Mouse (Mus musculus) lung, postnatal 0 days (tissue): Measurements from ENCODE around the gene P2ry6.

Experiments used
- CTCF ChIP-seq: IDR thresholded peaks from 2 replicates; pipeline ENCODE4 v1.5.1; 2016; ENCODE audit warnings: antibody characterized with exemption, mild to moderate bottlenecking
- EP300 ChIP-seq: IDR thresholded peaks from 2 replicates; pipeline ENCODE4 v1.6.1; 2016; ENCODE audit warnings: antibody characterized with exemption, mild to moderate bottlenecking, control low read depth

DNA sequence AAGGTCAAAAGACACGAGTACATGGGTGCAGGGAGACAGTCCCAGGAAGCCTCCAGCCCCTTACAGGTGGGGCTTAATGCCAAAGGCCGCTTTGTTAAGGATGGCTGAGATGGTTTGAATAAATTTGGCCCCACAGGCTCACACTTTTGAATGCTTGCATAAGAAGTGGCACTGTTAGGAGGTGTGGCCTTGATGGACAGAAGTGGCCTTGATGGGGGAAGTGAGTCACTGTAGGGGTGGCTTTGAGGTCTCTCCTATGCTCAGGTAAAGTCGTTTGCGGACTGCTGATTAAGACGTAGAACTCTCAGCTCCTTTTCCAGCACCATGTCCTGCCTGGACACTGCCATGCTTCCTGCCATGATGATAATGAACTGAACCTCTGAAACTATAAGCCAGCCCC, 76.6 kb downstream of the P2ry6 start:
- TF ChIP-seq CTCF (no peak), EP300 (no peak)
